Mouse (Mus musculus) common myeloid progenitor, adult 5-6 weeks (primary cell): Measurements from ENCODE around the gene Dusp22. TPM values are rescaled to one million over a fixed set of nuclear protein-coding genes. Genes with fewer than 3 reads are reported as not detected.

Experiments
- total RNA-seq: library from RNA; stranded (forward); fragments of 200-1000, 187-1606 nt; gene quantifications from 2 replicates; pipeline ENCODE4 v1.2.3, GENCODE M21; 2017

The Dusp22 gene
- total RNA-seq, 1 experiment from 2014 or later: 1.0 TPM

Other genes starting within 250 kb of the Dusp22 start
- gene Uqcrfs1, start 114.6 kb upstream of the Dusp22 start, total RNA-seq: 92.1 and 118 TPM in 2 replicates
- 0.50 and 7.2 TPM in 2 replicates for gene Irf4, start 89.2 kb downstream of the Dusp22 start, total RNA-seq